Mouse (Mus musculus): Measurements from ENCODE around the gene Ninl. TPM values are rescaled to one million over a fixed set of nuclear protein-coding genes. Genes with fewer than 3 reads are reported as not detected.
"Not testable (repeated sequence)": the region's sequence is repeated elsewhere in the genome, so short reads cannot be mapped to it uniquely, and the experiment has no call there.

Ninl gene
- polyA plus RNA-seq, 1 experiment from 2014 or later = 5.8 TPM

DNA sequence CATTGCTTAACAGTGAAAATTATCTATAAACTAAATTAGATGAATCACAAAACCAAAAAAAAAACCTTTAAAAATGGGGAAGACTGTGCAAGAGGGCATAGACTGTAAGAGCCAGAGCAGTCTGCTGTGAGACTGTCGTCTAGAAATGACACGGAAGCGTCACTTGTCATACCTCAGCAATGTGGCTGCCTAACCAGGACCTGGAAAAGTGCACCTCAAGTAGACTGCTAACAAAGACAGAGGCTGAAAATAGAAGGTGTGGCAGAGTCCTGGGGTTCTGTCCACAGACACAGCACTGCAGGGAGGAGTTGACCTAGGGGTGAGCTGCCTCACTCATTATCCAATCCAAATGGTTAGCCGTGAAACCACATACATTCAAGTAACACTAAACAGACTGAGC lies 117.0 kb downstream of the Ninl start:
- 47% methylated on average over 4 of the region's 4 CpGs for WGBS
- H3K27ac ChIP-seq (replicated peaks) = peak overlapping the region; percentile 50; the same call in 1 of the 2 replicates

DNA sequence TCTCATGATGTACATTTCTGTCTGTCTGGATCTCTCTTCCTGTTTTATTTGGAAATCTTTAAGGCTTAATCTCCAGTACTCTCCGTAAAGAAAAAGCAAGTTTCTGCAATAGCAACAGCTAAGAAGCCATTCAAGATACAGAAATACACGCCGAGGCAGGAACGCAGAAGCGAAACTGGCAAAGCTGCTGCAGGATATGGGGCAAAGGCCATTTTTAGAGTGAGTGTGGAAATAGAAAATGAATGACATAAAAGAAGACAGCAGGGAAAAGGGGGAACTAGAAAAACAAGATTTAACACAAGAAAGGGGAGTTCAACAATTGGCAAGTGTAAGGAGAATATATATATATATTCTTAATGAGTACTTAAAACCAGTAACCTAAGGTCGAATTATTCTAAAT lies 117.5 kb downstream of the Ninl start:
- Histone ChIP-seq H3K27ac (replicated peaks) (peak overlapping the region; percentile 36; the same call in 1 of the 2 replicates), H3K9me3 (no peaks in the 10 kb centered on the region), H3K27me3 (replicated peaks) (no peaks in the 10 kb centered on the region), H3K4me2 (no peak overlapping the region), H3K36me3 (peaks cover 50% of the 10 kb centered on the region), H3K9ac (no peak overlapping the region), H3K4me3 (no peak overlapping the region), H3K4me1 (peaks cover 15% of the 10 kb centered on the region; the same call in 1 of the 2 replicates)
- WGBS = 71% methylated on average over 6 of the region's 6 CpGs
- ATAC-seq (ENCODE audit: extremely low read depth, insufficient number of reproducible peaks, low FRiP score, low TSS enrichment) = no peak

More for the DNA sequence above, 117.0 kb downstream of the Ninl start:
- H3K4me3 ChIP-seq = no peak overlapping the region
- H3K9me3 ChIP-seq = no peaks in the 10 kb centered on the region
- no peak overlapping the region for H3K4me2 ChIP-seq
- H3K36me3 ChIP-seq = peaks cover 50% of the 10 kb centered on the region
- H3K27me3 ChIP-seq (replicated peaks) = no peaks in the 10 kb centered on the region
- H3K4me1 ChIP-seq = peaks cover 15% of the 10 kb centered on the region; the same call in 1 of the 2 replicates
- ATAC-seq (ENCODE audit: extremely low read depth, insufficient number of reproducible peaks, low FRiP score, low TSS enrichment) = no peak
- H3K9ac ChIP-seq = no peak overlapping the region

DNA sequence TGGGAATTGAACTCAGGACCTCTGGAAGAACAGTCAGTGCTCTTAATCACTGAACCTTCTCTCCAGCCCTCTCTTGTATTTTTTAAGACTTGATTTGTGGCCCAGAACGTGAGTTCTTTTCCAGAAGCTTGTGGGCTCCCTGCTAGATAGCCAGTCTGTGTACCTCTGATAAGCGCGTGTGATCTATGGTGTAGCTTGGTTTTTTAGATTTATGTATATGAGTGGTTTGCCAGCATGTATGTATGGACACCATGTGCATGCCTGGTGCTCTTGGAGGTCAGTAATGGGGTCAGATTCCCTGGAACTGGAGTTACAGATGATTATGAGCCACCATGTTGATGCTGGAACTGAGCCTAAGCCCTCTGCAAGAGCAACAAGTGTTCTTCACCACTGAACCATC lies 118.6 kb downstream of the Ninl start:
- Histone ChIP-seq H3K9me3 (no peaks in the 10 kb centered on the region), H3K4me2 (no peak overlapping the region), H3K4me3 (no peak overlapping the region), H3K9ac (no peak overlapping the region), H3K4me1 (peaks cover 15% of the 10 kb centered on the region; the same call in 1 of the 2 replicates), H3K36me3 (peaks cover 47% of the 10 kb centered on the region), H3K27ac (replicated peaks) (no peak overlapping the region), H3K27me3 (replicated peaks) (no peaks in the 10 kb centered on the region)
- no peak for ATAC-seq (ENCODE audit: extremely low read depth, insufficient number of reproducible peaks, low FRiP score, low TSS enrichment)
- 87% methylated on average over 3 of the region's 3 CpGs for WGBS

GRCm38 (mm10) chr2:150918720-150919119 lies 120.5 kb downstream of the Ninl start:
- WGBS = 85% methylated on average over 3 of the region's 3 CpGs
- ATAC-seq (ENCODE audit: extremely low read depth, insufficient number of reproducible peaks, low FRiP score, low TSS enrichment) = no peak
- H3K4me3 ChIP-seq = no peak overlapping the region

DNA sequence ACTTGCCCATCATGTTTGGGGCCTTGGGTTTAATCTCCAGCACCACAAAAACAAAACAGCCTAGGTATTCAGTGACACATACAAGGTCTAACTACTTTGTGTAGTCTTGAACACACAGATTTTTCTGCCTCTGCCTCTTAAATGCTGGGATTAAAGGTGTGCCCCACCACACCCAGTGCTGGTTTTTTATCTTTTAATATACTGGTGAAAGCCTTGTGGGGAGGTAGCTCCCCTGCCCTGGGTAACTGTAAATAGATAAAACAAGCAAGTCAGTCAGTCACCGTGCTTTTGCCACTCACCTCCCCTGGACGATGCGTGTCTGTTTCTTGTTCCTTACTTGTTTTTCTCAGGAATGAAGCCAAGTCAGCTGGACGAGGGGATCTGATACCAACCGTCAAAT lies 123.4 kb downstream of the Ninl start:
- 70% methylated on average over 5 of the region's 5 CpGs for WGBS
- Histone ChIP-seq H3K4me3 (no peak overlapping the region), H3K9ac (no peak overlapping the region), H3K4me1 (no peaks in the 10 kb centered on the region), H3K27me3 (replicated peaks) (no peaks in the 10 kb centered on the region), H3K9me3 (no peaks in the 10 kb centered on the region), H3K27ac (replicated peaks) (no peak overlapping the region), H3K4me2 (no peak overlapping the region), H3K36me3 (peaks cover 41% of the 10 kb centered on the region)
- no peak for ATAC-seq (ENCODE audit: extremely low read depth, insufficient number of reproducible peaks, low FRiP score, low TSS enrichment)

More at GRCm38 (mm10) chr2:150918720-150919119, 120.5 kb downstream of the Ninl start:
- Histone ChIP-seq H3K4me2 (no peak overlapping the region), H3K27me3 (replicated peaks) (no peaks in the 10 kb centered on the region), H3K9me3 (no peaks in the 10 kb centered on the region), H3K27ac (replicated peaks) (no peak overlapping the region), H3K9ac (no peak overlapping the region), H3K4me1 (peaks cover 13% of the 10 kb centered on the region; the same call in 1 of the 2 replicates), H3K36me3 (peaks cover 50% of the 10 kb centered on the region)

- no peak overlapping the region for H3K9ac ChIP-seq
- no peaks in the 10 kb centered on the region for H3K27me3 ChIP-seq (replicated peaks)
- ATAC-seq (ENCODE audit: extremely low read depth, insufficient number of reproducible peaks, low FRiP score, low TSS enrichment) = no peak
- peaks cover 7% of the 10 kb centered on the region for H3K4me1 ChIP-seq
- no peak overlapping the region for H3K4me3 ChIP-seq
- no peak overlapping the region for H3K27ac ChIP-seq (replicated peaks)
- no peak overlapping the region for H3K4me2 ChIP-seq
- no peaks in the 10 kb centered on the region for H3K9me3 ChIP-seq
- 78% methylated on average over 4 of the region's 4 CpGs for WGBS
- H3K36me3 ChIP-seq = peaks cover 37% of the 10 kb centered on the region
These were observed 124.2 kb downstream of the Ninl start for GRCm38 (mm10) chr2:150914781-150915515.

DNA sequence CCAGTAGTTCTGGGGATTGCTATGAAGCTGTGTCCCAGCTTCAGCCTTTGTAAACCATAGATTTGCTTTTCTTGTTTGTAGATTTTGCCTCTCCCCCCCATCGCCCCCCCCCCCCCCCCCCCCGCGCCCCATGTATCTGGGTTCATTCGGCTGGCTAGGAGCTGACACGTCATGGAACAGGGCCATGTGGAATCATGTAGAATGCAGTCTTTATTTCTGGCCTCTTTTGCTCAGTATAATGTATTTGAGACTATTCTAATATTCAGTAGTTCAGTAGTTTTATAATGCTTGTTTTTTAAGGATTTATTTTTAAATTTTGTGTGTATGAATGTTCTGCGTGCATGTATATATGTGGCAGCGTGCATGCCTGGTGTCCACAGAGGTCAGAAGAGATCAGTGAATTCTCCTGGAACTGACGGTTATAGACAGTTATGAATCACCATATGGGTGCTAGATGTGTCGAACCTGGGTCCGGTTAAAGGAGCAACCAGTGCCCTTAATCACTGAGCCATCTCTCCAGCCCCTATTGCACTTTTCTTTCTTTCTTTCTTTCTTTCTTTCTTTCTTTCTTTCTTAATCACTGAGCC lies 128.8 kb downstream of the Ninl start:
- no peak for ATAC-seq (ENCODE audit: extremely low read depth, insufficient number of reproducible peaks, low FRiP score, low TSS enrichment)
- 38% methylated on average over 10 of the region's 10 CpGs for WGBS
- H3K9me3 ChIP-seq = no peaks in the 10 kb centered on the region
- H3K36me3 ChIP-seq = peaks cover 6% of the 10 kb centered on the region; the same call in 1 of the 2 replicates
- peak overlapping the region; percentile 80 for H3K4me2 ChIP-seq
- 0 out of 2 replicates have a peak overlapping the region, but pooled peaks have one; percentile 83 for H3K27ac ChIP-seq (replicated peaks)
- peak overlapping the region; percentile 76 for H3K9ac ChIP-seq
- peak overlapping the region; percentile 69 for H3K4me3 ChIP-seq
- H3K27me3 ChIP-seq (replicated peaks) = no peaks in the 10 kb centered on the region
- H3K4me1 ChIP-seq = peaks cover 7% of the 10 kb centered on the region

- Histone ChIP-seq H3K36me3 (no peaks in the 10 kb centered on the region), H3K27me3 (replicated peaks) (no peaks in the 10 kb centered on the region), H3K9me3 (no peaks in the 10 kb centered on the region), H3K9ac (peak overlapping the region; percentile 76), H3K27ac (replicated peaks) (peak overlapping the region; percentile 83), H3K4me2 (peak overlapping the region; percentile 80), H3K4me3 (peak overlapping the region; percentile 69), H3K4me1 (peaks cover 7% of the 10 kb centered on the region)
- under 1% methylated on average over 35 of the region's 35 CpGs for WGBS
- peak; percentile 97 for ATAC-seq (ENCODE audit: extremely low read depth, insufficient number of reproducible peaks, low FRiP score, low TSS enrichment)
These were observed 129.6 kb downstream of the Ninl start for GRCm38 (mm10) chr2:150909429-150910039.

DNA sequence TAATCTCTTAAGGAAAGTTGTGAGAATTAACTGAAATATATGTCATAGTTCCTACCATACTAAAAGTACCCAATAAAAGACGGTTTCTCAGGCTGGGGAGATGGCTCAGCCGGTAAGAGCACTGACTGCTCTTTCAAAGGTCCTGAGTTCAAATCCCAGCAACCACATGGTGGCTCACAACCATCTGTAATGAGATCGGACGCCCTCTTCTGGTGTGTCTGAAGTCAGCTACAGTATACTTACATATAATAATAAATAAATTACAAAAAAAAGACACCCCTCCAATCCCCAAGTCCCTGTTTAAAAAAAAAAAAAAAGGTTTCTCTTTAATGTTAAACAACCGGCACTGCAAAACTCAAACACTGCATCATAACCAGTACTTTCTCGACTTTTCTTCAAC lies 130.3 kb downstream of the Ninl start:
- ATAC-seq (ENCODE audit: extremely low read depth, insufficient number of reproducible peaks, low FRiP score, low TSS enrichment); H3K27ac ChIP-seq (replicated peaks); H3K9me3 ChIP-seq; H3K36me3 ChIP-seq; H3K4me1 ChIP-seq; H3K27me3 ChIP-seq (replicated peaks): not testable (repeated sequence)
- peak overlapping the region; percentile 76 for H3K9ac ChIP-seq
- WGBS = 43% methylated on average over 6 of the region's 6 CpGs
- peak overlapping the region; percentile 69 for H3K4me3 ChIP-seq
- H3K4me2 ChIP-seq = peak overlapping the region; percentile 80

DNA sequence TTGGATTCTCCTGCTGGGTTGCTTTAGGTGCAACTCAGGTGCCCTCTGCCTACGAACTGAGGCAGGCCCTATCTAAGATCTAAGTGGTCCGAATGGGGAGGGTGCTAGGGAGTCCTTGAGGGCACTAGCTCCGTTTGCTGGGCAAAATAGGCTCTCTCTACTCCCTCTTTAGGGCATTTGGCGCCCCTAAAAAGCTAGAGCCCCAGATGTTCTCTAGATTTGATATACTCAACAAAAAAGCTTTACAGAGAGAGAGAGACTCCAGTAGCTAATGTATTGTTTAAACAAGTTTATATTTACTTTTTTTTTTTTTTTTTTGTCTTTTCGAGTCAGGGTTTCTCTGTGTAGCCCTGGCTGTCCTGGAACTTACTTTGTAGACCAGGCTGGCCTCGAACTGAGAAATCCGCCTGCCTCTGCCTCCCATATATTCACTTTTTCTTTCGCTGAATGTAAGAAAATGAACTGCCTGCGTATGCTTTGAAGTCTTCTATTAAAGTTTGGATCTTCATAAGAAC lies 134.2 kb downstream of the Ninl start, which contains the start of gene Gins1:
Gene Gins1 (plus strand): TSS at position 465 of the 515 bp plus-strand sequence.
- H3K27me3 ChIP-seq (replicated peaks) = no peaks in the 10 kb centered on the region
- H3K4me2 ChIP-seq = peak within 1 kb of the TSS; percentile 96
- WGBS = 37% methylated on average over 9 of the region's 9 CpGs
- no peaks in the 10 kb centered on the region for H3K9me3 ChIP-seq
- no peak; the same call in 1 of the 2 replicates for ATAC-seq (ENCODE audit: extremely low read depth, insufficient number of reproducible peaks, low FRiP score, low TSS enrichment)
- H3K4me3 ChIP-seq = peak within 1 kb of the TSS; percentile 95
- H3K4me1 ChIP-seq = peaks cover 25% of the 10 kb centered on the region
- peak within 1 kb of the TSS; percentile 92 for H3K27ac ChIP-seq (replicated peaks)
- no peaks in the 10 kb centered on the region; the same call in 1 of the 2 replicates for H3K36me3 ChIP-seq
- peak within 1 kb of the TSS; percentile 92 for H3K9ac ChIP-seq
